Mouse (Mus musculus) right cerebral cortex, postnatal 10 days (tissue): ENCODE measurements around the gene Smtn.

ENCODE experiments used
- DNase-seq, 2 experiments: peaks; one replicate each; pipeline ENCODE4 v3.0.0; 2021; ENCODE audit warnings: low spot score in 2 of 2

Gene Smtn

GRCm38 (mm10) chr11:3509181-3510085, 31.0 kb downstream of the Smtn start:
- DNase-seq: no peak

- DNase-seq: no peak
Observed at GRCm38 (mm10) chr11:3508226-3508625, 32.2 kb downstream of the Smtn start.

GRCm38 (mm10) chr11:3503755-3504693, 36.4 kb downstream of the Smtn start:
- no peak for DNase-seq

- DNase-seq: no peak
Observed at GRCm38 (mm10) chr11:3502459-3503072, 37.8 kb downstream of the Smtn start.

GRCm38 (mm10) chr11:3502057-3502456, 38.4 kb downstream of the Smtn start:
- DNase-seq: no peak

DNA sequence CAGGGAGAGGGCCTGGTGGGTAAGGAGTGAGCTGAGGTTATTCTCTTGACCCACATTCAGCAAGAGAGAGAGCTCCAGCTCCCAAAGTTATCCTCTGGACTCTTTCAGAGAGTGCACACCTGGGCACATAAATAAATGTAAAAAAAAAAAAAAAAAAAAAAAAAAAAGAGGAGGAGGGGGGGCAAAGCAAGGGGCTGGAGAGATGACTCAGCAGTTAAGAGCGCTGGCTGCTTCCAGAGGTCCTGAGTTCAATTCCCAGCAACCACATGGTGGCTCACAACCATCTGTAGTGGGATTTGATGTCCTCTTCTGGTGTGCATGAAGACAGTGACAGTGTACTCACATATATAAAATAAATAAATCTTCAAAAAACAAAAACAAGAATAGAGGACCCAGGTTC, 43.1 kb downstream of the Smtn start:
- DNase-seq: no peak

GRCm38 (mm10) chr11:3496756-3497155, 43.7 kb downstream of the Smtn start:
- DNase-seq: no peak

DNA sequence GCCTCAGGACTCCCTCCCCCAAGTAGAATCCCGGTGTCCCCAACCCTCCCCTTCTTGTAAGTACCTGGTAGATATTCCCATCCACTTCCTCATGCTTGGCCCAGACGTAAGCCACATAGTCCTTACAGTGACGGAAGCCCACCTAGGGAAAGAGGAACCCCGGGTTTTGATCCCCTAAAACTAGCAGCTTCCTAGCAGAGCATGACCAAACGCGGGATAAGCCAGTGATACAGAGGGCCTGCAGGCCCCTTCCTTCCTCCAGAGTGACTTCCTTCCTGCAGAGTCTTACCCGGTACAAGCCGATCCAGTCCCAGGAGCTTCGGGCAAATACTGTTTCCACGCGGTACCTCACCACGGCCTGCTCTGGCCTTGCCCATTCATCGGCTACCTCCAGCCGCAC, 44.9 kb downstream of the Smtn start:
- no peak for DNase-seq

- DNase-seq: no peak
Observed at GRCm38 (mm10) chr11:3494857-3495256, 45.6 kb downstream of the Smtn start.

GRCm38 (mm10) chr11:3492748-3493147, 47.7 kb downstream of the Smtn start:
- no peak for DNase-seq

GRCm38 (mm10) chr11:3489036-3489435, 51.4 kb downstream of the Smtn start:
- DNase-seq: no peak

DNA sequence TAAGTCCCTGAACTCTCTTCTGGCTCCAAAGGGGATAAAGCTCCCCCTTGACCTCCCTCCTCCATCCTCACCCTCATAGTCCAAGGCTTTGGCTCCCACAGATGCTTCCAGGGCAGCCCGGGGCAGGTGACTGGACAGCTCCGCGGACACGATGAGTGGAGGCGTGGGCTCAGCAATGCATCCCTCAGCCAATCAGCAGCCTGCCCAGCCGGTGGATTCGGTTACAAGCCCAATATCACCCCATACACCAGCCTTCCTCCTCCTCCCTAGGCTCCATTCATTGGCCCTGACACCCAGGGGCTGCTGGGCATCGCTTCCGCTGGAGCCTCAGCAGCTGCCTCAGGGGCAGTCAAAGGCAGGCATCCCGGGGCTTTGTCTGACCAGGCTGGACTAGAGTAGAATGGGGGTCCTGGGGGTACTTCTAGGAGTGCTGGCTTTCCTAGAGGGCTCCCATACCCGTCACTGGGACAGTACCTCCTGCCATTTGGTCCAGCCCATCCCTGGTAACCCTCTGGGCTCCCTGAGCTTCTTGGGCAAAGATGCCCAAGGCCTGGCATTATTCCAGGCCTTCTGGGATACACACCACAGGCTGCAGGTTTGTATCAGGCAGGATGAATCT, 52.4 kb downstream of the Smtn start, which contains the start of gene Pla2g3:
Pla2g3 (plus strand) TSS at position 333 of the 619 bp plus-strand sequence.
- peak in 1 of 2 experiments; percentile 52 for DNase-seq

- no peak for DNase-seq
Observed at GRCm38 (mm10) chr11:3486349-3486748, 54.1 kb downstream of the Smtn start.

DNA sequence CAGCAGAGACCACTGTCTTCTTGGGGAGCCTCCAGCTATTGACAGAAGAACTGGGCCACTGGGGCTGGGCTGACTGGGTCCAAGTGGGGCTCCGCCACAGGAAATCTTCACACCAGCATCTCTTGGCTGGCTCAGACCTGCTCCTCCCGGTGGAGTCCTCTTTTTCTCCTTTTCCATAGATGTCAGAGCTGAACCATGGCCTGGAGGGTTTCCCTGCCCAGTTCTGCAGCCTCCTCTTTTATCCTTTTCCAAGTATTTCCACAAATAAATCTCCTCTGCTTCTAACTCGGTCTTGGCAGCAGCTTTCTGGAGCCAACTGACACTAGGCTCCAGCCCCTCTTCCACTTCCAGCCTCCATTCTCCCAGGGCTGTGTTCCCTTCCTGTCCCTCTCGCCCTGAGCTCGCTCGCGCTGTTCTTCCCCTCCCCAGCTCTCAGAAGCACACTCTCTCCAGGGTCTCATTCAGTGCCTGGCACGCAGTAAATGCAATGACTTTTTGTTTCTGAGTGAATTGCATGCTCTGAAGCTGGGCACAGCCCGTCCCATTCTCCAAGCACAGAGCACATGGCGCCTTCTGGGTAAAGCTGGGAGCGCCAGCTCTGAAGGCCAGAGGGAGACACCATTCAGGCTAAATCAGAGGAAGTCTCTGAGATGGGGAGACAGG, 56.3 kb downstream of the Smtn start:
- DNase-seq: peak; percentile 72 to 80

DNA sequence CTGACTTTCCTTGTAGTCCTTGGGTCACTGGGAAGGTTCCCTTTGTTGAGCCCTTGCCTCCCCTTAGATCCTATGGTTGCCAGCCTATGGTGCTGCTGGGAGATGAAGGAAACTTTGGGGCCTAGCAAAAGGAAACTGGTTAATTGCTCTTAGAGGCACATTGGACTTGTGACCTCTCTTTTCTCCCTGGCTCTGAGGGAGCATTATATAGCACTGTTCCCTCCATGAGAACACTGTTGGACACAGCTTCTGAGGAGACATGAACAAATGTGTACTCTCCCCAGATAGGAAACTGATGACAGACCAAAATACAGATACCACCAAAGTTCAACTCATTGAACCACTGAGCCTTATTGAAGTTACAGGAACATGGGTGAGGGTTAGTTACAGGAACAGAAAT, 64.9 kb downstream of the Smtn start:
- no peak for DNase-seq

DNA sequence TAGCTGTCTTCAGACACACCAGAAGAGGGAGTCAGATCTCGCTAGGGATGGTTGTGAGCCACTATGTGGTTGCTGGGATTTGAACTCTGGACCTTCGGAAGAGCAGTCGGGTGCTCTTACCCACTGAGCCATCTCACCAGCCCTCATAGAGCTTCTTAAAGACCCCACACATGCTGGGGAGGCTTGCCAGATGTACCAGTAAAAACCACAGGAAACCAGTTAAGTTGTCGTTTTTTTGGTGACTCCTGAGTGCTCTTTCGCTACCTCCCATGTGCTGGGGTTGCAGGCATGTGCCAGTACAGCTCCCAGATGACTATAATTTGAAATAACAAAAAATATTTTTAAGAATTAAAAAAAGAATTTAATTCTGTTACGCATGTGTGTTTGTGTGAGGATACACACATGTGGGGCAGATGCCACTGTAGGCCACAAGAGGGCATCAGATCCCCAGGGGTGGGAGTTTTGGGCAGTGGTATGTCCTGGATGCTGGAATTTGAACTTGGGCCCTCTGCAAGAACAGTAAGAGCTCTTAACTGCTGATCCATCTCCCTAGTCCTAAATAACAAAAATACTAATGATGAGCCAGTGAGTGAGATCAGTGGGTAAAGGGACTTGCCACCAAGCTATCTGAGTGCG, 65.8 kb downstream of the Smtn start:
- no peak for DNase-seq

- DNase-seq: peak; percentile 74 to 91
Observed at GRCm38 (mm10) chr11:3472484-3472883, 67.9 kb downstream of the Smtn start.

- DNase-seq: no peak
Observed at GRCm38 (mm10) chr11:3471448-3471850, 69.0 kb downstream of the Smtn start.
